Mouse (Mus musculus): ENCODE data around the gene Tspan15.

- no peak for TF ChIP-seq CTCF (IDR thresholded peaks at IDR 0.05)
- no peak for TF ChIP-seq EP300 (IDR thresholded peaks at IDR 0.05)
These were observed 2.9 kb downstream of the Tspan15 start for GRCm38 (mm10) chr10:62228126-62228525.
